Comparison of ENCODE assay signal across 28 mouse cellular contexts in genomic region chr3:29879966-29880365, GRCm38 (mm10).
DNase-seq lines count a peak whose midpoint lies in the region; ATAC-seq and TF ChIP-seq lines count a peak whose summit lies in the region.
"Had no signal": no experiment of that assay in that cellular context is flagged by ENCODE, and none has a peak within 500 bp of the region (broad histone marks: within the 10 kb centered on the region; RNA-seq: fewer than 3 reads in every experiment).

No protein-coding gene starts in this region.

- no peak overlapping the region for H3K4me3 ChIP-seq in embryonic facial prominence, embryonic 14.5 days (ENCODE audit: low read depth, low read length)
- no peak overlapping the region for H3K4me3 ChIP-seq in embryonic facial prominence, embryonic 10.5 days
- no peak overlapping the region for H3K4me3 ChIP-seq in gastrocnemius, adult 2 months
- H3K4me3 ChIP-seq in midbrain, embryonic 14.5 days (replicated peaks; ENCODE audit: low read depth, low read length): no peak overlapping the region
- H3K4me3 ChIP-seq: embryonic facial prominence, embryonic 15.5 days; kidney, embryonic 15.5 days; limb, embryonic 10.5 days; liver, embryonic 15.5 days; megakaryocyte, embryonic 14.5 days; midbrain, embryonic 15.5 days; neural tube, embryonic 13.5 days; stomach, embryonic 15.5 days had no signal

- no peak for ATAC-seq in embryonic facial prominence, embryonic 14.5 days (ENCODE audit: low read depth)
- ATAC-seq in midbrain, embryonic 14.5 days (ENCODE audit: low FRiP score, low TSS enrichment): no peak
- ATAC-seq: forebrain, postnatal 0 days; hindbrain, embryonic 16.5 days; midbrain, embryonic 15.5 days had no signal

- peak; percentile 26 for DNase-seq in embryonic facial prominence, embryonic 14.5 days (ENCODE audit: low spot score)
- no peak for DNase-seq in embryonic facial prominence, embryonic 10.5 days (ENCODE audit: low spot score)
- peak; percentile 51 for DNase-seq in 3134 (ENCODE audit: extremely low read depth, insufficient read length, low spot score)
- DNase-seq in NIH3T3 (ENCODE audit: low read depth): peak; percentile 86
- DNase-seq in fibroblast of lung, adult 2 months (ENCODE audit: low read depth): peak; percentile 72
- no peak for DNase-seq in spleen, postnatal 10 days (ENCODE audit: low spot score in 2 of 2)
- no peak for DNase-seq in gastrocnemius, adult 2 months
- no peak for DNase-seq in midbrain, embryonic 14.5 days
- DNase-seq: B cell, adult 2 months; cerebellum, adult 2 months; cerebellum, postnatal 36 days; embryo, embryonic 11 days; forebrain, postnatal 0 days; kidney, adult 11 months; liver; lung, postnatal 14 days; right cerebral cortex, postnatal 4 days; thymus, postnatal 25 days had no signal

- H3K4me2 ChIP-seq in embryonic facial prominence, embryonic 14.5 days (ENCODE audit: low read depth, low read length): no peak overlapping the region
- H3K4me2 ChIP-seq in midbrain, embryonic 14.5 days (ENCODE audit: low read length): no peak overlapping the region
- H3K4me2 ChIP-seq: embryonic facial prominence, embryonic 15.5 days; heart, embryonic 11.5 days; kidney, embryonic 15.5 days; liver, embryonic 15.5 days; midbrain, embryonic 15.5 days; neural tube, embryonic 13.5 days; stomach, embryonic 15.5 days had no signal

- H3K36me3 ChIP-seq in embryonic facial prominence, embryonic 14.5 days (ENCODE audit: control insufficient read depth, insufficient read depth, low read length): no peaks in the 10 kb centered on the region
- no peaks in the 10 kb centered on the region for H3K36me3 ChIP-seq in embryonic facial prominence, embryonic 10.5 days (replicated peaks)
- H3K36me3 ChIP-seq in midbrain, embryonic 14.5 days (ENCODE audit: control insufficient read depth, insufficient read depth, low read length): no peaks in the 10 kb centered on the region
- H3K36me3 ChIP-seq: embryonic facial prominence, embryonic 15.5 days; kidney, embryonic 15.5 days; limb, embryonic 10.5 days; liver, embryonic 15.5 days; midbrain, embryonic 15.5 days; neural tube, embryonic 13.5 days; stomach, embryonic 15.5 days had no signal

- no peak overlapping the region for H3K9ac ChIP-seq in embryonic facial prominence, embryonic 14.5 days (ENCODE audit: low read depth, low read length)
- no peak overlapping the region for H3K9ac ChIP-seq in midbrain, embryonic 14.5 days (replicated peaks; ENCODE audit: low read length)
- H3K9ac ChIP-seq: embryonic facial prominence, embryonic 15.5 days; forebrain, postnatal 0 days; kidney, embryonic 15.5 days; liver, embryonic 15.5 days; midbrain, embryonic 15.5 days; neural tube, embryonic 13.5 days; stomach, embryonic 15.5 days had no signal

- H3K4me1 ChIP-seq in embryonic facial prominence, embryonic 14.5 days (ENCODE audit: control insufficient read depth, insufficient read depth, low read length): no peaks in the 10 kb centered on the region
- no peaks in the 10 kb centered on the region; the same call in 1 of the 2 replicates for H3K4me1 ChIP-seq in embryonic facial prominence, embryonic 10.5 days
- no peaks in the 10 kb centered on the region; the same call in 1 of the 2 replicates for H3K4me1 ChIP-seq in midbrain, embryonic 14.5 days (ENCODE audit: control insufficient read depth, insufficient read depth, low read length)
- H3K4me1 ChIP-seq: embryonic facial prominence, embryonic 15.5 days; kidney, embryonic 15.5 days; liver, embryonic 15.5 days; megakaryocyte, embryonic 14.5 days; midbrain, embryonic 15.5 days; neural tube, embryonic 13.5 days; stomach, embryonic 15.5 days had no signal

- H3K27me3 ChIP-seq in embryonic facial prominence, embryonic 14.5 days (replicated peaks; ENCODE audit: control insufficient read depth, insufficient read depth, low read length): no peaks in the 10 kb centered on the region
- no peaks in the 10 kb centered on the region for H3K27me3 ChIP-seq in embryonic facial prominence, embryonic 10.5 days (replicated peaks; ENCODE audit: low read depth, poor library complexity, severe bottlenecking)
- H3K27me3 ChIP-seq in midbrain, embryonic 14.5 days (ENCODE audit: control insufficient read depth, insufficient read depth, low read length): no peaks in the 10 kb centered on the region
- H3K27me3 ChIP-seq: embryonic facial prominence, embryonic 15.5 days; kidney, embryonic 15.5 days; liver, embryonic 15.5 days; megakaryocyte, embryonic 14.5 days; midbrain, embryonic 15.5 days; neural tube, embryonic 13.5 days; stomach, embryonic 15.5 days had no signal

- no peaks in the 10 kb centered on the region for H3K9me3 ChIP-seq in embryonic facial prominence, embryonic 14.5 days (ENCODE audit: control insufficient read depth, low read length)
- no peaks in the 10 kb centered on the region for H3K9me3 ChIP-seq in embryonic facial prominence, embryonic 10.5 days
- no peaks in the 10 kb centered on the region for H3K9me3 ChIP-seq in midbrain, embryonic 14.5 days (ENCODE audit: control insufficient read depth, low read length)
- H3K9me3 ChIP-seq: embryonic facial prominence, embryonic 15.5 days; kidney, embryonic 15.5 days; limb, embryonic 10.5 days; liver, embryonic 15.5 days; megakaryocyte, embryonic 14.5 days; midbrain, embryonic 15.5 days; neural tube, embryonic 13.5 days; stomach, embryonic 15.5 days had no signal

- no peak overlapping the region for H3K27ac ChIP-seq in embryonic facial prominence, embryonic 14.5 days (replicated peaks; ENCODE audit: low read depth, low read length)
- H3K27ac ChIP-seq in embryonic facial prominence, embryonic 10.5 days (replicated peaks): no peak overlapping the region
- H3K27ac ChIP-seq in gastrocnemius, adult 2 months: no peak overlapping the region
- H3K27ac ChIP-seq in midbrain, embryonic 14.5 days (replicated peaks; ENCODE audit: low read depth, low read length): no peak overlapping the region
- H3K27ac ChIP-seq: embryonic facial prominence, embryonic 15.5 days; kidney, embryonic 15.5 days; limb, embryonic 10.5 days; liver, embryonic 15.5 days; midbrain, embryonic 15.5 days; neural tube, embryonic 13.5 days; stomach, embryonic 15.5 days had no signal

- no peak for TF ChIP-seq CTCF in gastrocnemius, adult 2 months (IDR thresholded peaks at IDR 0.05)

- intact Hi-C loops in gastrocnemius, adult 2 months (cut with DNase I): no loop called here

- WGBS in embryonic facial prominence, embryonic 14.5 days: 44% methylated on average over 3 of the region's 3 CpGs
- 77% methylated on average over 3 of the region's 3 CpGs for WGBS in embryonic facial prominence, embryonic 10.5 days
- WGBS in midbrain, embryonic 14.5 days: 63% methylated on average over 3 of the region's 3 CpGs

Comparison
In these comparisons a context has a peak if more than half of its experiments do, and no peak if none do; other contexts are left out.
1. DNase-seq: peak in embryonic facial prominence, embryonic 14.5 days (single experiment), 3134 (single experiment), NIH3T3 (single experiment) and fibroblast of lung, adult 2 months (single experiment); none in embryonic facial prominence, embryonic 10.5 days (single experiment), spleen, postnatal 10 days (0 of 2), gastrocnemius, adult 2 months (single experiment) and midbrain, embryonic 14.5 days (single experiment).